Mouse (Mus musculus) ovary, postnatal 10 days (tissue): ENCODE measurements around the gene Olfr480.

Experiments used
- DNase-seq: peaks from one replicate; pipeline ENCODE4 v3.0.0; 2022; ENCODE audit warnings: low spot score

Olfr480 gene

GRCm38 (mm10) chr7:108067246-108067645 lies at the start of gene Olfr480:
Gene Olfr480, minus strand, starts transcription at chr7:108067346.
- DNase-seq, result no peak

GRCm38 (mm10) chr7:108100549-108100948 lies 33.4 kb upstream of the Olfr480 start, which contains the start of gene Olfr483:
Gene Olfr483, plus strand, starts transcription at chr7:108100849.
- no peak for DNase-seq

- no peak for DNase-seq
These were observed 30.3 kb upstream of the Olfr480 start, which contains the start of gene Olfr482 for GRCm38 (mm10) chr7:108097486-108097885. Gene Olfr482, minus strand, starts transcription at chr7:108097586.

GRCm38 (mm10) chr7:108079555-108079954 lies 12.4 kb upstream of the Olfr480 start, which contains the start of gene Olfr481:
Gene Olfr481, plus strand, starts transcription at chr7:108079855.
- no peak for DNase-seq

- no peak for DNase-seq
These were observed 16.8 kb downstream of the Olfr480 start, which contains the start of gene Olfr479 for GRCm38 (mm10) chr7:108050393-108050792. Gene Olfr479, plus strand, starts transcription at chr7:108050693.

GRCm38 (mm10) chr7:108033889-108034288 lies 33.3 kb downstream of the Olfr480 start, which contains the start of gene Olfr478:
Gene Olfr478, minus strand, starts transcription at chr7:108033989.
- DNase-seq, result no peak
